Mouse (Mus musculus) adrenal gland, adult (tissue): ENCODE measurements at regions not wholly inside any gene's neighbourhood (a gene's known extent, or its start where the extent isn't known, plus 50 kb on each side); places are given as distances from the start of the nearest gene placed in this dataset.
A peak's percentile ranks its signal among the peaks of the same experiment; 100 is the strongest.

Experiments used
- DNase-seq, 2 experiments: peaks; one replicate each; pipeline ENCODE4 v3.0.0; 2022 to 2023; ENCODE audit warnings: low spot score in 1 of 2; ENCODE audit not compliant: inconsistent age in 2 of 2

DNA sequence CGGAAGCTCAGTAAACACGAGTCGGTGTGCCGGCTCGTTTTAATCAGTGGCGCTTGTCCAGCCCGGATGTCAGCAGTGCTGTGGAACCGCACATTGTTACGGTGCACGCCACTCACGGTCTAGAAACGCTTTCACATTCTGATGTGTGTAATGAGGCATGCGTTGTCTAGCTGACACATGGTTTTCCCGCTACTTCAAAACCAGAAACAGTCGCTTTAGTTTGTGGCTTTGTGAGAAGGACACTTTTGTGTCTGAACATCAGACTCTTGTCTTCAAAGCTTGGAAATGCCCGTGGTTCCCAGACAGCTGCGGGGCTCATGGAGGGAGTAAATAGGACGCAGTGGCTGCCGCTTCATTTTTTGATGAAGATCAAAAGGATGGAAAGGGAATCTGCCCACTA is 77.0 kb upstream of the Lgr5 start:
- DNase-seq = no peak

- DNase-seq = no peak
Measured at GRCm38 (mm10) chr10:115676661-115677060, 89.1 kb upstream of the Lgr5 start.

GRCm38 (mm10) chr10:115681115-115681514 is 93.5 kb upstream of the Lgr5 start:
- no peak for DNase-seq

DNA sequence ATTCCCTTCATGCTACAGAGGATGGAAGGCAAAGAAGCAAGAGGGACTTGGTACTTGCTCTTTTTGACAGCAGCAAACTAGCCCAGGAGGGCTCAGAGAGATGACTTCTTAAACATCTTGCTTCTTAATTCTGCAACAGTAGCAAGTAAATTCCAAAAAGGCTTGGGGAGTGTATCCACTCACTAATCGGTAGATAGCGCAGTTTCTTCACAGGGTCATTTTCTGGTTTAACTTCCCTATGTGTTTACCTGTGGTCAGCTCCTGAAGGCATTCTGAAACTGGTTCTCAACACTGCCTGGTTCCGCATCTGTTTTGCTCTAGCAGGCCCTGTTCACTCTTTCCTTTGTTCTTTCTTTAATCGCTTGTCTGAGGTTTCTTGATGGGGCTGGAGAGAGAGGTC is 104.4 kb upstream of the Lgr5 start:
- DNase-seq = no peak

DNA sequence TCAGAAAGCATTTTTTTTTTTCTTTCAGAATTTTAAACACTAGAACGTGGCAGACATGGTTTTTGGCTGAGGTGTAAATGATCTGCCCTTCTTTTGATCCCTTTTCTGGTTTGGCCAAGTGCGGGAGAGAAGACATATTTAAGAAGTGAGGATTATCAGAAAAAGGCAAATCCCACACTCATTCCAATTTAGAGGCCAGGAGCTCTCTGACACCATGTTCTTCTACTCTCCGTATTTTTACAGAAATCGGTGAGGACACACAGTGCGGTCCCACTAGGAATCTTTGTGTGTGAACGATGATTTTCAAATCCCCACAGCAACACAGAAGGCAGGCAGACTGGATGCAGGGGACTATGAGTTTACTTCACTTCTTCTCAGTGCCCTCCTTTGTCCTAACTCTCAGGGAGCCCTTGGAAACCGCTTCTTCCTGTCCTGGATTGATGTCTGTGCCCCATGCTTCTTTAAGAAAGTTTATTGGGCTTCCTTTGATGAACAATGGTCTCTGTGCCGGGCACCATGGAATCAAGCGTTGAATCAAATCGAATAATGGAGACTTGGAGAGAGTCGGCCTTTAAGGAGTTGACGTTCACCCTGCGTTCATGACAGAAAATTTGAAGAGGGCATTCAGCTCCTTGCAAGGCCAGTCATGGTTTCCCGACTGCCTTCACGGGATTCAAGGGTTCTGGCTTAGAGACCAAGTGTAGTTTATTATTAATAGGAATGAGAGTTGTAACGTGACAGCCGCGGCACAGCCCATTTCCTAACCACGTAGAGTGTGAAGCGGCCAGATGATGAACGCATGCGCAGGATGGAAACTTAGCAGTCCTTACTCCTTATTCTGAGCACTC is 106.6 kb upstream of the Lgr5 start:
- no peak for DNase-seq

DNA sequence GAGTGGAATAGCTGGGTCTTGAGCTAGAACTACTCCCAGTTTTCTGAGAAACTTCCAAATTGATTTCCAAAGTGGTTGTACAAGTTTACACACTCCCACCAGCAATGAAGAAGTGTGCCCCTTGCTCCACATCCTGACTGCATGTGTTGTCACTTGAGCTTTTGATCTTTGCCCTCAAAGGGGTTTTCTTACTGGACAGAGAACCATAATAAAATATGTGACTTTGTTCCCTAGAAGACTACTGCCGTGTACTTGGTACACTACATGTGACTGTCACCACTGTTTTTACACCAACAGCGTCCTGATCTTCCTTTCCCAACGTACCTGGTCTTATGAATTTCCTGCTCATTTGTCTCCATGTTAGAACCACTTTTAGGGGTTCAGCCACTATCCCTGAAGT is 114.3 kb upstream of the Tspan8 start:
- DNase-seq = no peak

- DNase-seq = peak in 1 of 2 experiments; percentile 29
Measured at GRCm38 (mm10) chr10:115708623-115709022, 108.0 kb upstream of the Tspan8 start.

- peak; percentile 6 to 27 for DNase-seq
Measured at GRCm38 (mm10) chr10:115713896-115714295, 102.7 kb upstream of the Tspan8 start.

DNA sequence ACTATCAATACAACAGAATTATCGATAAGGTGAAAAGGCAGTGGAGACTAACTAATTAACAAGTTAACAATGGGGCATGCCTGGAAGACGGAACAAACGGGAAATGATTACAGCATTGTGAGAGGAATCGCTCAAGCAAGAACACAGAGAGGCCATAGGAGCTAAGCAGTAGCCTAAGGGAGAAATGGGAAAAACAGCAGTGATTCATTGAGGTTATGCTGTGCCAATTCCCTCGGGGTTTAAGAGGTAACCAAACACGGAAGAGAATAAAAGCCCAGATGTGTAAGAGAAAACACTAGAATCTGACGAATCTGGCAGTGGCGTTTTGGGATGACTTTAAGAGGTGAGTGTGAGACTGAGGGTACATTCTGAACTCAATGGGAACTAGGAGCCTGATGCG is 100.5 kb upstream of the Tspan8 start:
- no peak for DNase-seq

GRCm38 (mm10) chr10:115717064-115717463 is 99.6 kb upstream of the Tspan8 start:
- no peak for DNase-seq

DNA sequence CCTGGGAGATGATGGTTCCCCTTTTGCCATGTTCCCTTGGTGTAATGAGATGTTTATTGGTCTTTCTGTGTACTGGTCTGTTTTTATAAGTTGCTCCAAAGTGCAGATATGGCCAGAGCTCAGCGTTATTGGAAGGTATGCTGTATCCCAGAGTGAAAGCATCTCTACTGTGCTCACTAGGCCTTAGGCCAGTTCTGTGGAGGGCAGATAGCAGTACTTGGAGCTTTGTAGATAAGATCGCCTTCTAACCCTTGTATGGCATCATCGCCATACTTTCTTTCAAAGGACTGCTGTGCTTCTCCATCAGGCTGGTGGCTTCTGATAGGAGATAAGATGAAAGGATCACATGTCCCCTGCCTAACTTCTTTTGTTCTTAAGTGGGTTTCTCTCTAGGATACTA is 94.0 kb upstream of the Tspan8 start:
- no peak for DNase-seq

DNA sequence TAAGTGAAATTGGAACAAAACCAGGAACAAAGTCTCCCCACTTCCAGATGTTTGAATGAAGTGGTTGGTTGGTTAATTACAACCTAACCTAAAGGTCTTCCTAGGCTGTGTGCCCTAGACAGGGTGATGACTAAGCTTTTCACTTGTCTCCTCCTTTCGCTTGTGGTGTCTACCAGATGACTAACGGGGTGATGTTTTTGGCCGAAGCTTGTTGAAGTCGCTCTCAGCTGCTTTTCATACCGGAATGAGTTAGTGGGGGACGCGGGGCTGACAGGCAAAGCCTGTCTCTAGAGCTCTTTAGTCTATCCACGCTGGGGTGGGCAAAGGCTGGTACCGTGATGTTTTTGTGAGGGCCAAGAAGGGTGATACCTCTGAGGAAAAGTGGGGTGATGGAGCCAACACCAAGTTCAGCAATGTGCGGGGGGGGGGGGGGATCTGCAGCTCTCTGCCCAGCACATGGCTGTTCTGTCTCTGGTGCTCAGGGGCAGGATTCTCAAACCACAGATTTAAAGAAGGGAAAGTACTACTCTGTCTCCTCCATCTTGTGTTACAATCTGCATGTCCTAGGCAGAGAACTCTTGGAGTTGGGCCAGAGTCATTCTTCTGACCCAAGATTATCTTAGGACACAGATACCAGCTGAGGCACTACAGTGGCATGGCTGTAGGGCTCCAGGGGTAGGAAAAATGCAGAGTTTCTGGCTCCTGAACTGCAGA is 73.8 kb upstream of the Tspan8 start:
- no peak for DNase-seq

DNA sequence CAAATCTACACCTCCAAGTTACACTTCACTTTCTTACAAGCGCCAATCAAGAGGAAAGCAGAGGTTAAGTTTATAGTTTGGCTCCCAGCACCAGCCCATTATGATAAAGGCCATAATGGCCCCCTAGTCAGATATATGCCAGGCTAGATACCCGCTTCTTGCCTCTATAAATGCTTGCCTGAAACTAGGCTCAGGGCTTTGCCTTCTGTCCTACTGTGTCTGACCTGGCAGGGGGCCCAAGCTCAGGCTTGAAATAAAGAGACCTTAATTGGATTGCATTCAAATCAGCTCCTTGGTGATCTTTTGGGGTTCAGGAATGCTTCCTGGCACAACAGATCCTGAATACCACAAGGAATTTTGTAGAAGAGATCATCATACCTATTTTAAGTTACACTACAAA is 66.8 kb upstream of the Tspan8 start:
- DNase-seq = no peak

- no peak for DNase-seq
Measured at GRCm38 (mm10) chr10:115750250-115750649, 66.4 kb upstream of the Tspan8 start.

DNA sequence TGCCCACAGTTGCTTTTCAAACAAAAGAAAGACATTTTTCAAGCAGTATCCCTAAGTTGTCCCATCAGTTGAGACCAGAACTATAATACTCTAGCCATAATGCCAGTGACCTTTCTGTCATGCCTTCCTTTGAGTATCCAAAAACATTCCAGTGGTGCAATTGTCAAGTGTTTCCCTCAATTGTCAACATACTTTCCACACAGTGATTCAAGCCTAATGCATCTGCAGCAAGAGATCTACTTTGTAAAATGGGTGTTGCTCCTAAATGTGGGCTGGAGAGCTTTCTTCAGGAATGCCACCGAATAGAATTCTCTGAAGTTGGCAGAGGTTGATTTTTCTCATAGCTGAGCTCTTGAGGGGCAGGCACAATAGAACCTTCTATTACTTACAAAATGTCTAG is 58.0 kb upstream of the Tspan8 start:
- no peak for DNase-seq
